13 mouse cellular contexts compared by ENCODE assay signal in the genomic region with DNA sequence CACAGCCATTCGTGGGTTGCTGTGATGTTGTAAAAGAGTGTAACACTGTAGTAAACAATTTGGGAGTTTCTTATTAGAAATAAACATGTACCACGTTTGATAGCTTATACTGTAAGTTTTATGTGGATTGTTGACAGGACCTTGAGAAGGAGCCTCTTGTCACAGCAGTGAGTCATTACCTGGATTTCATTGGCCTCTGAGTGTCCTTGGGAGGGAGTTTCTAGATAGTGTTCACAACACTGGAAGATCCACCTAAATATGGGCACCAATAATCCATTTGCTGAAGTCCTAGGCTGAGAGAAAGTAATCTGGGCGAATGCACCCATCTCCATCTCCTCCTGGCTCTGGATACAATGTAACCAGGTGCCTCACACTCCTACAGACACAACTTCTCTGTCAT.
"Had no signal": no experiment of that assay in that cellular context is flagged by ENCODE, and none has a peak within 500 bp of the region (broad histone marks: within the 10 kb centered on the region; RNA-seq: fewer than 3 reads in every experiment).

No protein-coding gene starts in this region.

- DNase-seq: cerebellum, postnatal 14 days; cerebellum, postnatal 25 days; cerebellum, postnatal 36 days; embryo, embryonic 11 days; forebrain, postnatal 0 days; gastrocnemius, adult 2 months; gastrocnemius, postnatal 10 days; gastrocnemius, postnatal 14 days; gastrocnemius, postnatal 25 days; gastrocnemius, postnatal 36 days; heart, adult 11 months; heart, adult 18-20 months; heart, adult 2 months had no signal
